Mouse (Mus musculus): ENCODE data around the gene Mad2l2.
"Not testable (repeated sequence)": the region's sequence is repeated elsewhere in the genome, so short reads cannot be mapped to it uniquely, and the experiment has no call there.

The Mad2l2 gene

DNA sequence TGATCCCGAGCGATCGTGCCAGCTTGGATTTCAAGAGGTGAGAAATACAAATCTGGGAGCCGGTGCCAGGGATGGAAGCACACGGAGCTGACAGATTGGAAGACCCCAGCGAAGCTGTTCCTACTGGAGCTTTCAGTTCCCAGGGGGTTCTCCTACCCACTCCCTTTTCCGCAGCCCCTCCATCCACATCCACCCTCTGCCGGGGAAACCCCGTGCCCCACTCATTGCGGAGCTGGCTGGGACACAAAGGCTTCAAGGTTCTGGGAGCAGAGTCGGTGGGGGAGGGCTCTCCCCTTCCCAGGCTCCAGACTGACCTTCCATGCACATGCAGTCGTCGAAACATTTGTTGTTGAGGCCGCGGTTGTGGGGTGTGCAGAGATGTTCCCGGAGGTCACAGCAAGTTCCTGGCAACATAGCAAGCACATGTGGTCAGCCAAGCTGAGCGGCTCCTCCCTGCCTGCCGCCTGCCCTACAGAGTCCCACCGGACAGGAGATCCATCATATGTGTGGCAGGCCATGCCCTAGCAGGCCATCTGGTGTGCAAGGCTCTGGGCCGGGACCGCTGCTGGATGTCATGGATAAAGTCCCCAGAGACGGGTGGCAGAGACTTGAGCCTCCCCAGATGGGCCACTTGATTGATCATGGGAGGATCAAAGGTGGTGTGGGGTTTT, 22.4 kb upstream of the Mad2l2 start:
- no peak for DNase-seq (ENCODE audit: low read depth, low spot score)

DNA sequence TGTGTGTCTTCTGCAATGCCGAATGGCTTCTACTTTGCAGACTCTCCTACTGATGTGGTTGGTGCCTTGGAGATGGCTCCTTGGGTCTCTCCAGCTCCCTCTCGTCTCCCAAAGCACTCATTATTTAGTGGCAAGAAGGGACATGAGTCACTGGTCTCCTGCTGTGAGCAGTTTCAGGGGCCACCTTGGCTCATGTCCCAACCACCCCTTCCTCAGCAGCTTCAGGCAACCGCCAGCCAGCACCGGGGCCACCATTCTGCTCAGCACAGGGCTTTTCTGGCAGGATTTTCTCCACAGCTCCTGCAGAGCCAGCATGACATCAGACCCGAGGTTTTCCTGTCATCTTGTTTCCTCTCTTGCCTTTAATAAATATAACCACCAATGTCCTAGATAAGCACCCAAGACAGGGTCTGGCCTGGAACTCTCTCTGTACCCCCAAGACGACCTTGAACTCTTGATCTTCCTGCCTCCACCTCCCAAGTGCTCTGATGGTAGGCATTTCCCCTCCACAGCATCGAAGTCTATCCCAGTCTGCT, 21.6 kb upstream of the Mad2l2 start:
- no peak for DNase-seq (ENCODE audit: low read depth, low spot score)

DNA sequence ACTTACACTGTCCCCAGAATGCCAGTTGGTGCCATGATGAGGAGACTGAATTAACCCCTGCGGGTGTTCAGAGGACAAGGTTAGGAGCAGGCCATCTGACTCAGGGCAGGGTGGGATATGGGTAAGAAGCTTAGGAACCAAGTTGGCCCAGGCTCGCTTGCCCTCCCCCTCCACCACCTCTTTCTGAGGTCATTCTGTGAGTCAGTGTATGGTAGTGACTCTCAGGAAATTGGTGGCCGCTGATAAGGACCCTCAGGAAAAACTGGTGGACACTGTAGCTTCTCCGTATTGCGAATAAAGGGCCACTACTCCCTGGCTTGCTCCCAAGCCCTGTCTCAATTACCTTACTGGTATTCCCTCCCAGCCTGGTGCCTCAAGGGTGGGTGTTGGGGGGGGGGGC, 21.0 kb upstream of the Mad2l2 start:
- DNase-seq (ENCODE audit: low read depth, low spot score): no peak

DNA sequence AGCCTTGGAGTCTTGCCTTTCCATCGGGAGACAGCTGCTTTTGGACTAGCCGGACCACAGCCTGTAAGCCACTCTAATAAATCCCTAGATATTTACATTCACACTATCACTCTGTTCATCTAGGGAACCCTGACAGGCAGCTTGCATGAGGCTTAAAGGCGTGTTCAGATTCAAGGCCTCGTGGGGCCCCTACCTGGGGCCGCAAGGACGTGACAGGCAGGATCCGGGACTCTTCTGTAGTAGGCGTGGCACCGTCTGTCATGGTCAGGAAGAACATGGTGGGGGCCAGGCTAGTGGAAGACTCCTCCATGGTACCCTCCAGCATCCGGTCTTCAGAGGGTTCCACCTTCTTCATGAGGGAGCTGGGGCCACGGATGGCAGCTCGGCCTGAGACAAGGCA, 17.7 kb upstream of the Mad2l2 start:
- DNase-seq (ENCODE audit: low read depth, low spot score): no peak

DNA sequence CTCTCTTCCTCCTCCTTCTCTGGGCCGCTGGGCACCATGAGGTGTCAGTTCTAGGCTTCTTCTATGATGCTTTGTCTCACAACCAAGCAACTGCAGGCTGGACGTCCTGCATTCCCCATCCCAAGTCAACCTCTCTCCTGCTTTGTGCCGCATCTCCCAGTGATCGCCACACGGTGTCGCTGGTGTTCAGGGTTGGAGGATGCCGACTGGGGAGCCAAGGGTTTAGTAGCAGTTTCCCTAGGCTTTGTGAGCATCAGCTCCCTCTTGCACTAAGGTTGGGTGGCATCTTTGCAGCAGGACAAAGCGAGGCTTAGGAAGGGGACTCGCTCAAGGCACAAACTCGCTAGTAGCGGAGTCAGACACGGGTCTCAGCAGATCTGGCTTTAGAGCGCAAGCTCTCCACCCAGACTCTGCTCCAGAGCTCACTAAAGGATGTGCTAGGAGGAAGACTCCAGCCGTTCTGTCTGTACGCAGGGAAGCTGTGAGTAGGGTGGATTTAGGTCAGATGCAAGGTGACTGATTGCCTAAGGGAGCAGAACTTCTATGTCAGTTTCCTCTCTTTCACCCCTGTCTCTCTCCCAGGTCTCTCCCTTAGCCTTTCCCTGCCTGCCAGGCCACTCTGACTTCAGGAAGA, 15.3 kb upstream of the Mad2l2 start:
- peak; percentile 56 for DNase-seq (ENCODE audit: low read depth, low spot score)

DNA sequence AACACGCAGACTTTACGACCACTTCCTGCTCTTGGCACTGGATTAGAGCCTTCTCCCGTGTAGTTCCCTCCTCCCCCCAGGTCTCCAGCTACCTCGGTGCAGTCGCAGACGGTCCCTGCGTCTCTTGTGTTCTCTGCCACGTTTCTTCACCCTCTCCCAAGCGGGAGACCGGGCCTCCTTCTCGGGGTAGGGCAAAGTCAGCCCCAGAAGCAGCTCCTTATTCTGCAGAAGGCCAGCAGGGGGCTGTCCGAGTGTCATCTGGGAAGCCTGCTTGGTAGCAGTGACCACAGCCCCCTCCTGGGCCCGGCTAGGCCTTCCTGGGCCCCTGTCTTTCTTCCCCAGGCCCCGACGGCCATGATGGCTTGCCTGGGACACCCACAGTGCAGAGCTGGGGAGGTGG, 14.7 kb upstream of the Mad2l2 start:
- no peak for DNase-seq (ENCODE audit: low read depth, low spot score)

DNA sequence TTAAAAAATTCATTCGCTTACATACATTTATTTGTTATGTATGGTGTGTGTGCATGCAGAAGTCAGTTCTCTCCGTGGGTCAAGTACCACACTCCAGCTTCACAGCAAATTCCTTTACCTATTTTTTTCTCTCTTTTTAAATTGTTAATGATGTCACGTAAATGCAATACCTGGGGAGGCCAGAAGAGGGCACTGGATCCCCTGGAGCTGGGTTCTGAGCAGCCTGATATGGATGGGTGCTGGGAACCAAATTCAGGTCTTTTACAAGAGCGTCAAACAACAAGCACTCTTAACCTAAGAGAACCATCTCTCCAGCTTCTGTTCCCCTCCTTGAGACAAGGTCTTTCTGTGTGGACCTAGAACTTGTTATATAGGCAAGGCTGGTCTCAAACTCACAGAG, 13.5 kb upstream of the Mad2l2 start:
- no peak for DNase-seq (ENCODE audit: low read depth, low spot score)

DNA sequence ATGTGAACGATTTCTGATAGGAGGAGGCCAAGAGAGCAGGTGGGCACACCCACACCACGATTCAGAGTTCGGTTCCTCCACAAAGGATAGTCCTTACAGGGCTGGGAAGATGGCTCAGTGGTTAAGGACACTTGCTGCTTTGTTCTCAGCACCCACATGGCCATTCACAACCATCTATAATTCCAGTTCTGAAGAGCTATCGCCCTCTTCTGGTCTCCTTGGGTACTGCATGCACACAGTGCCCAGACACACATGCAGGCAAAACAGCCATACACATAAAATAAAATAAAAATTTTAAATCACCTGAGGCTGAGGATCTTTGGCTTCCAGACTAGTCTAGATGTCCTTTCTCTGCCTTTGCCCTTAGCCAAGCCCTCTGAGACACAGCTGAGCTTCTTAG, 12.8 kb upstream of the Mad2l2 start:
- no peak for DNase-seq (ENCODE audit: low read depth, low spot score)

DNA sequence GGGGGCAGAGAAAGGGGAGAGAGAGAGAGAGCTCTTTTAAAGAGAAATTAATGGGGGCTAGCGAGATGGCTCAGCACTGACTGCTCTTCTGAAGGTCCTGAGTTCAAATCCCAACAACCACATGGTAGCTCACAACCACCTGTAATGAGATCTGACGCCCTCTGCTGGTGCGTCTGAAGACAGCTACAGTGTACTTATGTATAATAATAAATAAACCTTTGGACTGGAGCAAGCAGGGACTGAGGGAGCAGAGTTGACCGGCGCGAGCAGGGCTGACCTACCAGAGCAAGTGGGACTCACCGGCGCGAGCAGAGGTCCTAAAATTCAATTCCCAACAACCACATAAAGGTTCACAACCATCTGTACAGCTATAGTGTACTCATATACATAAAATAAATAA, 10.6 kb upstream of the Mad2l2 start:
- not testable (repeated sequence) for DNase-seq (ENCODE audit: low read depth, low spot score)

DNA sequence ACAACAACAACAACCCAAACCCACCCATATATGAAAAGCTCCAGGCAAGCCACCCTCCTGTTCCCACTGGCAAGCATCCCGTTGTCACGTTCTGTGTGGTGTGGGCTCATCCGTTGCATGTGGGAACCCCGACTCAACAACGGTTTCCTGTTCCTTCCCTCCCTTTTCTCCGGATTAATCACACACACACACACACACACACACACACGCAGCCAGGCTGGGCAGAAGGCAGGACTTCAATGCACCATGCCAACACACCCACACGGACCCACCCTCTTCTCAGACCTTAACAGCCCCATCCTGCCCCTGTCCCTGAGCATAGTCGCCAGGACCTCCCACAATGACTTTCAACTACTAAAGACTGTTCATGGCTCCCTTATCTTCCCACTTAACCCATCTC, 9.6 kb upstream of the Mad2l2 start:
- DNase-seq (ENCODE audit: low read depth, low spot score): no peak

DNA sequence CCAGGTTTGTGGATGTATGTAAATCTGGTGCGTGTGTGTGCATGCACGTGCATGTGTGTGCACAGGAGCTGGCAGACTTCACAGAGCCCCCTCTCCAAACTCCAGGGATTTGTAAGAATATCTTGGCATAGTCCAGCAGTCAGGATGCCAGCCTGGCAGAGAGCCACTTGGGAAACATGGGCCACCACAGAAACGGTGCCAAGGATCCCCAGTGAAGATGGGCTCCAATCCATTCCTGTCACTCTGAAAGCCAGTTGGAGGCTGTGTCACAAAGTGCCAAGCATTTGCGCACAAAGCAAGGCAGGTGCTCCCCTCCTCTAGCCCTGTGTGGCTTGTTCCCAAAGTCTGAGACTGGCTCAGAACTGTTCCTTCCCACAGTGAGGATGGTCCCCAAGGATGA, 8.8 kb upstream of the Mad2l2 start:
- no peak for DNase-seq (ENCODE audit: low read depth, low spot score)

DNA sequence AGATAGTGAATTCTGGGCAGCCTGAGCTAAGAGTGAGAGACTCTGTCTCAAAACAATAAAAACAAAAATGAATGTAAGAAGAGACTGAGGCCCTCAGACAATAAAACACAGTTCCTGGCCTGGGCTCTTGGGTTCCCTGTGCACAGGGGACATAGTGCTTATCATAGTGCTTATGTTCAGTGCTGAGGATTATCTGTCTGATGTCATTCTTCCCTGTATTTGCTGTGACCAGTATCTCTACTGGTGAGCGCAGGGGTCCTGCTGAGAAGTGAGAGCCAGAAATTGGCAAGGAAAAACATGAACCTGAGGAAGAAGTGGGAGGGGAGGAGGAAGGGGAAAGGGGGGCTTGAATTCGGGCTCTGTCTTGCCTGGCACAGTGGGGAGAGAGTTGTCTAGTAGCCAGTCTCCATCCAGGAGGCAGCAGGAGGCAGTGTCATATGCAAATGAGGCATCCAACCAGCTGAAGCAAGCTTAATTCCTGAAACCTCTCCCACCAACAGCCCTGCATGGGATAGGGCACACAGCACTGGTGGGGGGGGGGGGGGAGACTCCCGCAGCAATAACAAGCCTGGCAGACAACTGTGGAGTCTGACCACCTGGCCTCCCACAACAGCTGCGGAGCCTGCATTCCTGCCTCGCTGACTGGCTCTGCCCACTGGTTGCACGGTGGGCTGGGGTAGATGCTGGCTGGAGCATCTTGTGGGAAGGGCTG, 8.0 kb upstream of the Mad2l2 start:
- no peak for DNase-seq (ENCODE audit: low read depth, low spot score)

DNA sequence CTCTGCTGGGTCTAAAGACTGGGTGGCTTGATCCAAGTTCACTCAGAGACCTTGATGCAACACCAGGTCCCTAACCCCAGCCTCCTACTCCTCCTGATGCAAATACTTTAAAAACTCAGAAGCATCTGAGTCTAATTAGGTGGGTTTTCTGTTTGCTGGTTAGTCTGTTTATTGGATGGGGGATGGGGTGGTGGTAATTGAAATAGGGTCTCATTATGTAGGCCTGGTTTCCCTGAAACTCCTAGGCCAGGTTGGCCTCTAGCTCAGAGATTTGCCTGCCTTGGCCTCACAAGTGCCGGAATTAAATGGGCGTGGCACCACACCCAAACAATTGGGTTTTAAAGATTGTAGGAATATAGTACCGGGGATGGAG, 7.5 kb upstream of the Mad2l2 start:
- DNase-seq (ENCODE audit: low read depth, low spot score): no peak

DNA sequence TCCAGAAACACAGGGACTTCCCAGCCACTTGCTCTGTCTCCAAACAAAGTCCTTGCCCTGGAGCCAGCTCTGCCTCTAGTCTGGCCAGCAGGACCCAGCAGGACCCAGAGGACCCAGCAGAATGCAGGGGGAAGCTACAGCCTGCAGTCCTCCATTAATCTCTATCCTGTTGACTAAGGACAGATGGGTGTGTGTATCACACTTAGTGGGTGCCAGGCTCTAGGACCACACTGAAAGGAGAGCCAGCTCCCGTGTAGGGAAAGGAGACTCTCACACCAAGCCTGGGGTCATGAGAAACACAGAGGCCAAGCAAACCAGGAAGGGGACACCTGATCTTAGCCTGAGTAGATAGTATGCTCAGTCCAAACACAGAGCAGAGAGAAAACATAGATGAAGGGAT, 1.9 kb upstream of the Mad2l2 start:
- no peak for DNase-seq (ENCODE audit: low read depth, low spot score)

DNA sequence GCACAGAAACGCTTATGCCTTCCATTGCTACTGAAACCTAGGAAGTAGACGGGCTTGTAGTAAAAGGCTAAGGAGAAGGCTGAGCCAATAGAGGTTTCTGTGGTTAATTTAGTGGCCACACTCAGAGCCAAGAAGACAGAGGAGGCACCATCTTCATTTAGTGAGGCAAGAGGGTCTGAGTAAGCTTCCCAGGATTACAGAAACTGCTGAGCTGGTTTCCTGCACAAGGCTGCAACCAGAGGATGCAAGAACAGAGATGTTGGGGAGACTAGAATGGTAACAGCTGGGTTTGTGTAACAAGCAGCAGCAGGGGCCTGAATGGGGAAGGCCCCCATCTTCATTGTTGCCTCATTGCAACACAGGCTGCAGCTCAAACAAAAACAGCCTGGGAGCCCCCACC, 1.5 kb upstream of the Mad2l2 start:
- DNase-seq (ENCODE audit: low read depth, low spot score): no peak

DNA sequence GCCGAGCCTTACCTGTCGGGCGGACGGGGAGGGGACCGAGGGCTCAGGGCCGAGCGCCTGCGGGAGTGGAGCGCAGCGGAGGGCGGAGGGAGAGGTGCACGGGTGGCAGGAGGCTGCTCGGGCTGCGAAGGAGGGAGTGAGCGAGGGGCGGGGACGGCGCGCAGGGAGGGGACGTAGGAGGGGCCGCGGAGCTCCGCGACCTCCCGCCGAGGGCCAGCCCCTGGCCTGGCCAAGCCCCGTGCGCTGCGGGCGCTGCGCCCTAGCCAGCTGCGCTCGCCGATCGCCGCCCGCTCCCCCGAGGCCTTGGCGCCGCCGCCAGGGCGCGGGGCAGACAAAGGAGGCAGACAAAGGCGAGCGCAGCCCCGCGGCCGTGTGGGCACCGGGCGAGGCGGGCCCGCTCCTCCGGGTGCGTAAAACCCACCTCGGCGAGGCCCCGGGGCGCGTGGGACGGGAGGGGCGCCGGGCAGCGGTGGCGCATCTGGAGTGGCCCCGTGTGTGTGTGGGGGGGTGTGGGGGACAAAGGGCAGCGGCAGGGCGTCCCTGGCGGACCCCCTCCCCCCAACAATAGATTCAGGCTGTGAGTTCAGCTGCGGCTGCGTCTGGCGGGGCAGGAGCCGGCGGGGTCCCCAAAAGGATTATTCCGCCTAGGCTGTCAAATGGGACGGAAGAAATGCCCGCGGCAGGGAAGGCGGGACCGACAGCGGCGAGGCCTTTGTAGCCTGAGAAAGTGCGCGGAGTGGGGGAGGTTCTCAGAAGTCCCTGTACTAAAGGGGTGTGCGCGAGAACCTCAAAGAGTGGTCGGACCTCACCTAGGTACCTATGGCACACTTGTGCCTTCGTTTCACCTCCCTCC, 603 bp downstream of the Mad2l2 start, which contains the start of gene Draxin:
Gene Draxin, minus strand, starts transcription at position 138 of the 853 bp plus-strand sequence.
- DNase-seq (ENCODE audit: low read depth, low spot score): no peak

DNA sequence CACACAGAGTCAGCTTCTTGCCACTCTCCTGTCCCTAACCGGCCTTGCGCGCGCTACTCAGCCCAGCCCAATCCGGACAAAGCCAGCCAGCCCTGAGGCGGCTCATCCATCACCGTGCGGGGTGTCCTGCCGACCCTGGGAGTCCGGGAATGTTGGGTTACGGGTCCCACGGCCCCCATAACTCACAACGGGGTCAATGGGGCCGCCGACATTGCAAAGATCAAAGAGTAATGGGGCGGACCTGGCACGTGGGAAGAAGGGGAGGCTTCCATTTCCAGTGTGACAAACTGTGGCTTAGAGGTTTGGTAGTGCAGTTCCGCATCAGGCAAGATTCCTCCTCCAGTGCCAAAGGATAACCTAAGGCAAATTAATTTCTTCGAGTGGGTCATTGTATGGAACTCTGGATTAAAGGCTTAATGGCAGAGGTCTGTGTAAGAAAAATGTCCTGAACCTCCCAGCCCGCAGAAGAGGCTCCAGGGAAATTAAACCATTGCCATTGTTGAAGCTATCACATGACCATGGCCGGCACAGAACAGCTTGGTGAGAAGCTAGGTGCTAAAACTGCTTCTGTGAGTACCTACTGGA, 1.4 kb downstream of the Mad2l2 start:
- DNase-seq (ENCODE audit: low read depth, low spot score): no peak

DNA sequence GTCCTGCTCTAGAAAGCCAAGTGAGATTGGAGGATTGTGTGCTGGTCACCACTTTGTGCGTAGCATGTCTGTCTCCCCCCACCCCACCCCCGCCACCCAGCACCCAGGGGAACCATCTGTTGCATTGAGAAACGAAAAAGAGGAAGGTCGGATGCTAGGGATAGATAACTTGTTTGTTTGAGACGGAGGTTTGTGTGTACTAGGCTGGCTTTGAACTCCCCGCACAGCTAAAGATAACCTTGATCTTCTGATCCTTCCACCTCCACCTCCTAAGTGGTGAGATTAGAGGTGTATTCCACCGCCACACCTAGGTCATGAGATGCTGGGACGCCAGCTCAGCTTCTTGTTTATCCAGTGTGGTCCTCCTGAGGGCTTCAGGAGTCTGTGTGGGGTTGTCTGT, 4.8 kb downstream of the Mad2l2 start:
- no peak for DNase-seq (ENCODE audit: low read depth, low spot score)

DNA sequence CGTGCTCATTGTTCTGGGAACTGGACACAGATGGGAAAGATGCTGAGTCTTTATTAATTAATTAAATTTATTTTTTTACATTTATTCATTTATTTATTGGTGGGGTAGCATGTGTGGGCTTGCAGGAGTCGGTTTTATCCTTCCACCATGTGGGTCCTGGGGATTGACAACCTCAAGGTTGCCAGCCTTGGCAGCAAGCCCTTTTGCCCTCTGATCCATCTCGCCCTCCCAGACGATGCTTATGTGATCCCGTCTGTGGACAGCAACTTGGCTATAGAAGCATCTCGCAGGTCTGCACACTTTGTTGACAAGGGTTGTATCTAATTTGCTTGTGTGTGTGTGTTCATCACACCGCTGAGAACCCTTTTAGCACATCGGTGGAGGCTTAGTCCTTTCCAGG, 7.3 kb downstream of the Mad2l2 start:
- no peak for DNase-seq (ENCODE audit: low read depth, low spot score)

DNA sequence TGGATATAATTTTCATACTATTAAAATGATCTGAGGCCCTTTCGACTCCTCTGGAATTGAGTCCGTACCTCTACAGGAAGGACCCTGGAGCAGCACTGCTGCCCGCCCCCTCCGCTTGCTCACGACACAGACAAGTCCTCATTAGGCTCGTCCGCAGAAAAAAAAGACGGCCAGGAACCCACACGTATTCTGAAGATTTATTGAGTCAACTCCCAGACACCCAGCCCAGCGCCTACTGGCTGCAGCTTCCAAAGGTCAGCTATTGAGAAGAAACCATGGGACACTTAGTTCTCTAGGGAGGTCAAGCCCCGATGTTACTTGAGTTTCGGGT, 9.5 kb downstream of the Mad2l2 start:
- DNase-seq (ENCODE audit: low read depth, low spot score): no peak

DNA sequence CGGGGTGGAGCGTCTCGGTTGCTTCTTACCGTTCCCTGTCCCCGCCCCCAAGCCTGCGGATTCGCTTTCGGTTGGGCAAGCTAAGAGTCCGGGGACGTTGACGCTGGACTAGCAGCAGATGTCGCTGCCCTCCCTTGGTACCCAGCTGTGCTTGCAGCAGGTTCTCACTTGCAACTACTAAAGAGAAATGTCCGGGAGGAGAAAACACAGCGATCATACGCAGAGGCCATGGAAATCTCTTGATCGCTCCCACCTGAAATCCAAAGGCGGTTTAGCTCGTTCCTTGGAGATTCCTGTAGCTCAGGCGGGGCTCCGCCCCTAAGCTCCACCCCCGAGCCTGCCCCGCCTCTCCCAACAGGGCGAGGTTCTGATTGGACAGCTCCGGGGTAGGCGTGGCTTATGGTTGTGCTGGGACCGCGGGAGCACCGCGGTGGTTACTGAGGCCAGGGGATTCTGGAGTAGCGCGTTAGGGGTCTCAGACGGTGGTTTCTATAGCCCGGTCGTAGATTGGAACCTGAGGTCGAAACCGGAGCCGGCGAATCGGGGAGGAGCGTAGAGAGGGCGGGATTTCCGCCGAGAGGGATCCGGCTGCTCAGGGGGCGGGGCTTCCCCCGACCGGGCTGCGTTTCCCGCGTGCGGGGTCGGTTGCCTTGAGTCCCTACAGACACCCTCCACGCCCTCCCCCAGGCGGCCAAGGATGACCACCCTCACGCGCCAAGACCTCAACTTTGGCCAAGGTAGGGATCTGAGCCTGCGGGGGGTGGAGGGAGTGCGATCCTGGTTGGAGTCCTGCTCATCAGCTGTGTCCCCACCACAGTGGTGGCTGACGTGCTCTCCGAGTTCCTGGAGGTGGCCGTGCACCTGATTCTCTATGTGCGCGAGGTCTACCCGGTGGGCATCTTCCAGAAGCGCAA, 10.2 kb downstream of the Mad2l2 start:
- DNase-seq (ENCODE audit: low read depth, low spot score): peak; percentile 84

Measured in telencephalon, adult 2 months (tissue).